Mouse (Mus musculus) retina, postnatal 1 day (tissue): ENCODE data around the gene Rpl23.
A peak's percentile ranks its signal among the peaks of the same experiment; 100 is the strongest.
"Not testable (repeated sequence)": the region's sequence is repeated elsewhere in the genome, so short reads cannot be mapped to it uniquely, and the experiment has no call there.

Experiments used
- DNase-seq: peaks from one replicate; pipeline ENCODE4 v3.0.0-alpha.2; 2012

Rpl23 gene

GRCm38 (mm10) chr11:97798782-97799145 lies 16.5 kb upstream of the Rpl23 start, which contains the start of gene Lasp1:
Gene Lasp1 (plus strand): TSS chr11:97799000.
- DNase-seq: peak; percentile 91

DNA sequence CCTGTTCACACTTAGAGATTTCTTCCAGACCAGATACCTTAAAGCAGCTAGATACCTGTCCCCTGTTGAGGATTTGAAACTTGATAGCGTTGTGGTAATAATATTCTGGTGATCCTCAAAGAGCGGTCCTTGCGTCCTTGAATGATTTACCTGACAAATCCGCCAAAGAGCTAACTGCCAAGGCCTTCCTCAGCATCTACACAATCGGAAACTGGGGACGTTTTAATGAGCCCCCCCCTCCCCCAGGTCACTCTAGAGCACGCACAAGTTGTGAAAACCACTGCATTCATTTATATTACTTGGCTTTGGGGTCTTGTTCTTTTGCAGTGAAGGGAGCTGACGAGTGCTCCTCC lies 15.8 kb upstream of the Rpl23 start:
- no peak for DNase-seq

DNA sequence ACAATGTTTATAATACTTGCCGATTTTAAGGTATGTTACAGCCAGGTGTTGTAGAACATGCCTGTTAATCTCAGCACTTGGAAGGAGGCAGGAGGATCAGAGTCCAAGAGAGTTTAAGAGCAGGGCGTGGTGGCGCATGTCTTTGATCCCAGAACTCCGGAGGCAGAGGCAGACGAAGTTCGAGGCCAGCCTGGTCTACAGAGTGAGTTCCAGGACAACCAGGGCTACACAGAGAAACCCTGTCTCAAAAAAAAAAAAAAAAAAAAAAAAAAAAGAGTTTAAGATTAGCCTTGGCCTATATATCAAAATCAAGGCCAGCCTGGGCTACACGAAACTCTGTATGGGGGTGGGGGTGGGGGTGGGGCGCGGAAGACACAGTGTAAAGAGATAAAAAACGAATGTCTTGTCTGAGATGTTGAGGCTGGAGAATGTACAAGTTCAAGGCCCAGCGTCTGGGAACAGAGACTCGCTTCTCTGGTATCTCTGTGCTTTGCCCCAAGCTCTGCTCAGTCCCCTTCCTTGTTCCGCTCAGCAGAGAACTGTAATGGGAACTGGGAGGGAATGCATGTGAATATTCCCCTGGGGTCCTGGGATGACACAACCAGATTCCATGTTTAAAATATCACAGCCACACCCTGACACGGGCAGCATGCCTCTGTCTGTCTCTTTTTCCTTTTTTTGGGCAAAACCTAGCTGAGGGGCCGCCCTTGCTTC lies 15.3 kb upstream of the Rpl23 start:
- DNase-seq: no peak

- peak; percentile 77 for DNase-seq
These were observed 14.7 kb upstream of the Rpl23 start for GRCm38 (mm10) chr11:97796910-97797309.

GRCm38 (mm10) chr11:97793165-97793564 lies 10.9 kb upstream of the Rpl23 start:
- peak; percentile 74 for DNase-seq

- not testable (repeated sequence) for DNase-seq
These were observed 8.7 kb upstream of the Rpl23 start for GRCm38 (mm10) chr11:97790778-97791438.

DNA sequence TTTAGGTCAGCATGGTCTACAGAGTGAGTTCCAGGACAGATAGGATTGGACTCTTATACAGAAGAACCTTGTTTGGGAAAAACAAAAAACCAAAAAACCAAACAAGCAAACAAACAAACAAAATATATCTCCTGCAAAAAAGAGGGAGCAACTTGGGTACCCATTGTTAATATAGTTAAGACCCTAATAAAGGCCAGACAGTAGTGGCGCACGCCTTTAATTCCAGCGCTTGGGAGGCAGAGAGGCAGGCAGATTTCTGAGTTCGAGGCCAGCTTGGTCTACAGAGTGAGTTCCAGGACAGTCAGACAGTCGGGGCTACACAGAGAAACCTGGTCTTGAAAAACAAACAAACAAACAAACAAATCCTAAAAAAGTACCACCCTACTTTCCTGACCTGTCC lies 7.5 kb upstream of the Rpl23 start:
- DNase-seq: no peak

GRCm38 (mm10) chr11:97787961-97788360 lies 5.7 kb upstream of the Rpl23 start:
- DNase-seq: no peak

GRCm38 (mm10) chr11:97782564-97782895 lies 293 bp upstream of the Rpl23 start:
- DNase-seq: no peak

GRCm38 (mm10) chr11:97781478-97781831 lies 782 bp downstream of the Rpl23 start:
- no peak for DNase-seq

DNA sequence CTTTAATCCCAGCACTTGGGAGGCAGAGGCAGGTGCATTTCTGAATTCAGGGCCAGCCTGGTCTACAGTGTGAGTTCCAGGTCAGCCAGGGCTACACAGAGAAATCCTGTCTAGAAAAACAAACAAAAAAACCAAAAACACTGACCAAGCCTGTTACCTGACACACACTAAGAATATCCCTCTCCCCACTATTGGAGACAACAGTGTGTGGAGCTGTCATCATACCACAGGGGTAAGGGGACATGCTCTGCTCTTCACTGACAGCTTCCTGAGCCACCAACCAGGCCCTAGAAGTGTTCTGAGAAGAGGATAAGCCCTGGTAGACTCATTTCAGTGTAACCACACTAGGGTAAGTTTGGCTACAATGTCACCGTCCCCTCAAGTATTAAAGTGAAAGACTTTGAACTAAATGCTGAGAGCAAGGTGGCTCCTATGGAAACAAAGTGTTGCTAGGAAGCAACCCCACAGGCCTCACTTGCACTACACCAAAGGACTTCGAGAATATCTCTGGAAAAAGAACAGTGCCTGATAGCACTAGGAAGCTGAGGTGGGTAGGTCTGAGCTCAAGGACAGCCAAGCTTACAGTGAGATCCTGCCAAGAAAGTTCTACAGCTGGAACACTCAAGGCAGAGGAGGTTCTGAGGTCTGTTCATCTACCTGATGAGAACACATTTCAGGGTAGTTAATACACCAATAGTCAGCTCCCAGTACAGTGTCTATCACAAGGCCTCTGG lies 2.1 kb downstream of the Rpl23 start:
- no peak for DNase-seq

- DNase-seq: no peak
These were observed 3.3 kb downstream of the Rpl23 start for GRCm38 (mm10) chr11:97778918-97779317.

- DNase-seq: peak; percentile 44
These were observed 5.1 kb downstream of the Rpl23 start for GRCm38 (mm10) chr11:97777129-97777529.

- no peak for DNase-seq
These were observed 5.6 kb downstream of the Rpl23 start for GRCm38 (mm10) chr11:97776497-97777128.

- DNase-seq: no peak
These were observed 6.3 kb downstream of the Rpl23 start, which contains the start of gene 1700001P01Rik for GRCm38 (mm10) chr11:97775808-97776496. Gene 1700001P01Rik (minus strand): TSS chr11:97775918.

DNA sequence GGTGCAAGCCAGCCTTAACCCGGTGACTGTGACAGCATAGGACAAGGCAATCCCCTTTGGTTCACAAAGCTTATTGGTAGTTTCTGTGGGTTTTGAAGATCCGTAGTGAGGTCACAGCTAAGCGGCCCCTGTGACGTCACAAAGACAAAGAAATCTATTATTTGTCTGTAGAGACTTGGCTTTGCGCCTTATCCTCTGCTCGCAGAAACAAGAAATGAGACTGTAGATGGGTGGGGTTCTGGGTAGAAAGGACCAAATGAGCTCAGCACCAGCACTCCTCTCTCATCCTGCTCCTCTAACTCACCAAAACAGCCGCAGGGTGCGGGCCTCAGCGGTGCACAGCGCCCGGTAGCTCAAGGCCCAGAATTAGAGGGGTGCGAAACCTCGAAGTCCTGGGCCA lies 7.1 kb downstream of the Rpl23 start:
- DNase-seq: no peak

DNA sequence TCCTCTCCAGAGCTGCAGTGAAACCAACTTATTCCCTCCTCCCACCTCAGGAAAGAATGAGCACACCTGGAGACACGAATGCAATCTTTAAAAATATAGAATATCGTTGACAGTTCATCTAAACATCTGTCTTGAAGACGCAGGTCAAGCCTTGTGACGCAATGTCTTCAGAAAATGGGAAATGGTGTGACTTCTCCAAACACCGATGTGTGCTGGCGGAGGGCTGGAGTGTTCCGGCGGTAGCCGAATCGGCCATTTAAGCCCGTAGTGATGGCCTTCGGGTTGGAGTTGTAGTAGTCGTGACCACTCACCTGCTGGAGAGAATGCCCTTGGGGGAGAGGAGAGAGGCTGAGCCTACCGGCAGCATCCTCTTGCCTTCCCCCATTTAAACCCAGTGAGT lies 10.8 kb downstream of the Rpl23 start:
- DNase-seq: no peak

GRCm38 (mm10) chr11:97769704-97770103 lies 12.5 kb downstream of the Rpl23 start:
- no peak for DNase-seq

DNA sequence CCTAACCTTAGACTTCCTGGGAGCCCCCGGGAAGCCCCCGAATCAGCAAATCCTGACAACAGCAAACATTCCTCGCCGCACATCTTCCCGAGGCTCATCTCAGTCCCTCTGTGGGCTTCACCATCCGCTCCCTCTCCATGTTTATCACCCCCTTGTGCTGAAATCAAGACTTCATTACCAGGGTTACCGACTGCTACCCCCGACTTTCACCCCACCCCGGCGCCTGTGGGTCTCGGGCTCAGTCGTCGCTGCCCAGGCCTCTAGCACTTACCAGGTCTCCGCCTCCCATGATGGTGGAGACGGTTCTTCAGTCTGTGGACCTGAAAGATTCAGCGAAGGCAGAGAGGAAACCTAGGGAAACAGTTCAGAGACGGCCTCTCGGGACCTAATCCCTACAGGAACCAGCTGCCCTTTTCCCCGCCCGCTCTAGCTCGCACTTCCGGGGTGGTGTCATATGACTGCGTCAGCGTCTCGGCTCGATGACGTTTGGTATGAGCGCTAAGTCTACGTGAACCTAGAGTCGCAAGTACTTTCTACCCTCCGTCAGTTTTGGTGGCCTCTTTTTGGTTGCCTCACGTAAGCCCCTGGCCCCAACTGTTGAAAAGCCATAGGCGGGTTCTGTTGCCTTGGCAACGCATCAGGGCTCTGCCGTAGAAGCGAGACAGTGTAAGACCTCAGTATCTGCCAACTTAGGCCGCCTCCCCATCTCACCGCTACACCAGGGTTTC lies 15.9 kb downstream of the Rpl23 start, which contains the start of gene Cwc25:
Cwc25 (minus strand) TSS at position 403 of the 728 bp plus-strand sequence.
- DNase-seq: peak; percentile 97

DNA sequence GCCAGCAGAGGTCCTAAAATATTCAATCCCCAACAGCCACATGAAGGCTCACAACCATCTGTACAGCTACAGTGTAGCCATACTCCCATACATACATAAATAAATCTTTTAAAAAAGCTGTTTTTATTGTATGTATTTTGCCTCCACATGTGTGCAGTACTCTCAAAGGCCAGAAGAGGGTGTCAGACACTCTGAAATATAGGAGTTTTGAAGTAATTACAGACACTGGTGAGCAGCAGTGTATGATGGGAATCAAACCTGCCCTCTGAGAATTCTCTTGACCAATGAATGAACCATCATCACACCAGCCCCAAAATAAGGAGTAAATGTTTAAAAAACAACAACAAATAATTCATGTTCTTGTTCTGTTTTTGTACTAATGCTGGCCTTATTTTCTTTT lies 20.6 kb downstream of the Rpl23 start:
- DNase-seq: peak; percentile 33

GRCm38 (mm10) chr11:97758942-97759341 lies 23.3 kb downstream of the Rpl23 start:
- no peak for DNase-seq

GRCm38 (mm10) chr11:97758125-97758524 lies 24.1 kb downstream of the Rpl23 start:
- DNase-seq: no peak
